Mouse (Mus musculus): Measurements from ENCODE around the gene Pgs1. TPM values are rescaled to one million over a fixed set of nuclear protein-coding genes. Genes with fewer than 3 reads are reported as not detected.

Pgs1 gene
- total RNA-seq, 1 experiment from 2014 or later, result 32.9 TPM

GRCm38 (mm10) chr11:117975211-117975967 is 10.7 kb upstream of the Pgs1 start:
- peak; percentile 24 for DNase-seq

DNA sequence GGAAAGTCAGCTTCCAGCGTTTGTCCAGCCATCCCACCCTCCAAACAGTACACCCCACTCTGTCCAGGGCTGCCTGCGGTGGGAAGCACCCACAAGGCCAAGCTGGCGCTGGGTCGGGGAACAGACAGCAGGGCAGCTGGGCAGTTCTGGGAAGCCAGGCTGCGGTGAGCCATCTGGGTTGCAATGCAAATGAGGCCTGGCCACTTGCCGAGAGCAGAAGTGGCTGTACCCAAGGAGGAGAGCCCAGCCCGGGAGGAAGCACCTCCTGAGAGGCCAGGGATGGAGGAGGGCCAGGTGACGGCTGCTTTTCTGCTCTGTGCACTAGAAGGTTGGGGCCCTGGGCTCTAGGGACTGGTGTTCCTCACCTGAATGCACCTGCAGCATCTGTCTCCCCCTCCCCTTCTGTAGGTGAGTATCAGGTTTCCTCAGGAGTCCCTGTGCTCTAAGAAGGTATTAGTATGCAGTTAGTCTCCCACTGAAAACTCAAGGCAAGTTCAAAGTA is 10.0 kb upstream of the Pgs1 start:
- peak; percentile 70 for DNase-seq

GRCm38 (mm10) chr11:117977694-117978360 is 8.3 kb upstream of the Pgs1 start:
- no peak for DNase-seq

DNA sequence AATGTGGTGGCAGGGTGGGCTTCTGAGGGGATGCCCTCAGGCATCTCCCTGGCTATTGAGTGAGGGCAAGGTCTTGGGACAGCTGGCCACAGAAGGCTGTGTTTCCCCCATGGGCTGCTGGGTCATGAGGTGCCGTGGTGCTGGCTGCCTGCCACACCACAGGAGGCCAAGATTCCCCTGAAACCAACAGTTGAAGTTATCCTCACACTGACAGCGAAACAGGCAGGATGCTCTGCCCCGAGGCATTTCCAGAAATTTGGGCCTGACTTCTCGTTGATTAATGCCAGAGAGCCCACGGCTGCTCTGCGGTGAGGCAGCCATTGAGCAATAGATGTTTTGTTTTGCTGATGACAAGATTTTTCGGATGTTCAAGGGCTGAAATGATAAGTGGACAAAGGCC is 6.7 kb upstream of the Pgs1 start:
- DNase-seq, result no peak

DNA sequence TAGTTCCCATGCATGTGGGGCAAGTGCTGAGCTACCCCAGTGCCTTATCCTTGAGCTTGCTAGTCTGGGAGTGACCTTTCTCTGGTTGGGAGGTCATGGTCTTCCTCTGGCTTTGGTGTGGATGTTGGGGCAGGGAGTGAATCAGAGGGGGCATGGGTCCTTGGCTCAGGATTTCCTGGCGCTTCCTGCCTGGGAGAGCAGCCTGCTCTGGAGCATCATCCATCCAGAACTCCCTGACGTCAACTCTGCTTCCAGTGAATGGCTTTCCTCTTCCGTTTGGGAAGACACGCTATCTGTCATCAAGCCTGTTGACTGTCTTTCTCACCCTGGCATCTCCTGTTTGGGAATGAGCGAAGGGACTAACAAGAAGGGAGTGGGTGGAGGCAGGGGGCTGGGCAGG is 3.7 kb upstream of the Pgs1 start:
- DNase-seq, result peak; percentile 61

GRCm38 (mm10) chr11:117983770-117984169 is 2.3 kb upstream of the Pgs1 start:
- no peak for DNase-seq

DNA sequence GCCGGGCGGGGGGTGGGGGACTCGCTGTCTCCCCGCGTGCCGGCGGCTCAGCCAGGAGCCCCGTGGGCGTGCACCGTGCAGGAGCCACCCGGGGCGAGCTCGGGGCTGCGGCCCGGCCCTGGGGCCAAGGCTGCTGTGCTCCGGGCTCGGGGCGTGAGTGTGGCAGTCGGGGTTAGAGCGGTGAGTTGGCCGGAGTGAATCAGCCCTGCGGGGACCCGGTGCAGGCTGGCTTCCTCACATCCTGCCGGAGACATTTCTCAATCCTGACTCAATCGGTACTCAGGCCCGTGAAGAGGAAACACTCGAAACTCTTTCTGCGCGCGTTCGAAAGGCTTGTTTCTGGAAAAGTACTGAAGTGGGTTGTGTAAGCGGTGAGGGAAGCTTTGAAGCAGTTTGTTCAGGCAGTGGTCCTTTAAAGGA is 950 bp downstream of the Pgs1 start:
- DNase-seq, result peak; percentile 75

GRCm38 (mm10) chr11:117987968-117988367 is 1.9 kb downstream of the Pgs1 start:
- no peak for DNase-seq

DNA sequence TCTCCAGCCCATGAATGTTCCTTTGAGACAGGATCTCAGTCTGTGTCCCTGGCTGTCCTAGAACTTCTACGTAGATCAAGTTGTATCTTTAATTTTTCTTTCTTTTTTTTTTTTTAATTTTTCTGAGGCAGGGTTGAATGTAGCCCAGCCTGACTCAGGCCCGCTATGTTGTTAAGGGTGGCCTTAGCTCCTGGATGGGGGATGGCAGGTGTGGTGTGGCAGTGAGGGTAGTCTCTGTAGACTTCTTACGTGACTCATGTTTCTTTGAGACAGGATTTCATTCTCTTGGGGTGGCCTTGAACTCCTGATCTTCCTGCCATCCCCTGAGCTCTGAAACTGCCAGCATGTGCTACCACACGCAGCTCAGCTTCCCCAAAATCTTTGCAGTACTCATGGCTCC is 3.1 kb downstream of the Pgs1 start:
- DNase-seq, result no peak

- DNase-seq, result peak; percentile 62
Measured at GRCm38 (mm10) chr11:117989926-117990325, 3.8 kb downstream of the Pgs1 start.

DNA sequence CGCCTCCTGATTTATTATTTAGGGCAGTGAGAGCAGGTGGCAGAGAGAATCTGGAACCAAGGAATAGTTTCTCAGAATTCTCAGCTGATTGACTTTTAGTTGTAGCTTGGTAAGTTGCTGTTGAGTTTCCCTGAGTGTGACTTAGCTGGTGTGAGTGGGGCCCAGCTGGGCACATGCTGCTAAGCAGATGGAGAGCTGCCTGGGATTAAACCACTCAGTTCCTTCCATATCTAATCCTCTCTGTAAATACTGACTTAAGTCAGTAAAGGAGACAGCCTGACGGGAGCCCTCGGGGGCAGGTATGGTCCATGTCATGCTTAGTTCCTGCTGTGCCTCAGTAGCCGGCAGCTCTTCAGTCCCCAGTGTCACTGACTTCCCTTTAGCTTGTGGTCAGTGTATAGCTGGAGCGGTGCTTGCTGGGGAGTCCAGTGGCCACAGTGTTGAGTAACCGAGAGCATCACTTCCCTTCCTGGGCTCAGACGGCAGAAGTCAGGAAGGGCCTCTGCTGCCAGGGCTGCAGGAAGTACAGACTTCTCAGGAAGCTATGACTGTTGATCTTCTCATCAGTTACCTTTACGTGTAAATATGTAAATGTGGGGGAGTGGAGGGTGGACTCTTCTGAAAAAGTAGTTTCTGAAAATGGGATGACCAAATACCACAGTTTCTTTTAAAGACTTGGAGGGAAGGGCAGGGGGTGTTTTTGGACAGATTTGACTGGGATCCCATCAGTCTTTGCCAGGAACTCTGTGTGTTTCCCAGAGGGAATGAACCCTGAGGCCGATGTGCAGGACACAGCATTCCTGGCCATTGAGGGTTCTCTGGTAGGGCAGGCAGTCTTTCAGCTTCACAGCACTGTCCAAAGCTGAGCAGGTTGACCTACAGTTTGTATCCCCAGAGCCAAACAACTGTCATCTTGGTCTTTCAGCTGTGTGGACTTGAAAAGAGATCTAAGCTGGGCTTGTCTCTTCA is 5.7 kb downstream of the Pgs1 start:
- no peak for DNase-seq

GRCm38 (mm10) chr11:117993190-117994175 is 7.4 kb downstream of the Pgs1 start:
- no peak for DNase-seq

DNA sequence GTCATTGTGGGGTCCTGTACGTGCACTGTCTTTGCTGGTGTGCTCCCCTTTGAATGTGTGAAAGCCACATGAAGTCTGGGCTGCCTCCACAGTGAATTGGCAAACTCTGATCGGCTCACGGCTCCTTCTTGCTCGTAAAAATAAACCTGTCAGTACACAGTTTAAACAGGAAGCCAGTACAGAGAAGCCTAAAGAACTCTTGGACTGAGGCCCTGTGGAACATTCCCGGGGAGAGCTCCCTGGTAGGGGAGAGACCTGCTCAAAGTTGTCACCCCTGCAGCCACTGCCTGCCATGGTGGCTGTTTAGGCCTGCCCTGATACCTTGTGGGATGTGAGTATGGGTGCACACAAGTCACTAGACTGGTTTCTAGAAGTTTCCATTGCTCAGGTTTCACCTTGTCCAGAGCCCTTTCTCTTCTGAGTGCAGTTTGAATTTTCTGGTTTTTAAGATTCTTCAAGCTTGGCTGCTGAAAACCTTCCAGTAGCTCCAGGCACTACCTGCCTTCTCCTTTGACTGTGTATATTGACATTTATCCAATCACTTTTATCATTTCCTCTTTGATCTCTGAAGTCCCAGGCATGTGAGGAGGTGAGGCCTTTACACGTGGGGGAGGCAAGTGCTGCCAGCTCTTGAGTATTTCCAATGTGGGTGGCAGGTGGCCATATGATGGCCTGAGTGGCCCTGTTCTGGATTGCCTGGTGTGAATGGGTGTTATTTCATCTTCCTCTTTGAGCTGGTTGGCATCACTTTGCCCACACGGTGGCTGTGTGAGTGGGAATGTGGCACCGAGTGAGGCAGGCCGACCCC is 8.4 kb downstream of the Pgs1 start:
- DNase-seq, result no peak

- DNase-seq, result peak; percentile 47
Measured at GRCm38 (mm10) chr11:117995255-117995654, 9.2 kb downstream of the Pgs1 start.

DNA sequence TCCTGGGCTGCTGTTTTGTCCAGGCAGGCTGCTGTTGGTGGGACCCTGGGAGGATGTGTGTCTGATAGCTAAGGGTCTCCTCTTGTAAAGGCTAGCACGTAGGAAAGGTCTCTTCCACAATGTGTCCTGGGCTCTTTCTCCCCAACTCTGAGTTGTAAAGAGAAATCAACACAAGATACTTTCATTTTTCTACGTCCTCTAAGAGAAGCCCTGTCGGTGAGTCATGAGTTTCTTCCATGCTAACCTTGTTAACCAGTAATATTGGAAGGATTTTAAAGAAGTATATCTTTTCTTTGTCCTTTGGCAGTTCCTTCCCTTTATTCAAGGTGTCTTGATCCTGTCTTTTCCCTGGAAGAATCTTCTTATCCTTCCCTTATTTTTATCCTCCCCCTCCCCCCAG is 9.6 kb downstream of the Pgs1 start:
- DNase-seq, result no peak

DNA sequence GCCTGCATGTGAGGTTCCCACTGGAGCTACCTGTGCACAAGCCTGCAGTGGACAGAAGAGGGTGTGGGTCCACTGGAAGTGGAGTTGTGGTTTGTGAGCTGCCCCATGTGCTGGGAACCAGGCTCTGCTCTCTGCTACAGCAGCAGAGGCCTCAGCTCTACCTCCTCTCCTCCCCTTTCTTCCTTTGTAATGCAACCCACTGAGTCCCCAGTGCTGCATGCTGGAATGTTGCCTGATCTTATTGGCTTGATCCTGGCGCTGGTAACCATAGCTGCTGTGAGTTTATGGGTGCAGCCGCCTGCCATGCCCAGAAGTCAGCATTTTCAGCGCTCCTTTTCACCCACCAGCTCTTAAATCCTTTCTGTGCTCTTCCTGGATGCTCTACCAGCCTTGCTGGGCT is 10.0 kb downstream of the Pgs1 start:
- DNase-seq, result no peak

- DNase-seq, result no peak
Measured at GRCm38 (mm10) chr11:117997085-117997484, 11.0 kb downstream of the Pgs1 start.

DNA sequence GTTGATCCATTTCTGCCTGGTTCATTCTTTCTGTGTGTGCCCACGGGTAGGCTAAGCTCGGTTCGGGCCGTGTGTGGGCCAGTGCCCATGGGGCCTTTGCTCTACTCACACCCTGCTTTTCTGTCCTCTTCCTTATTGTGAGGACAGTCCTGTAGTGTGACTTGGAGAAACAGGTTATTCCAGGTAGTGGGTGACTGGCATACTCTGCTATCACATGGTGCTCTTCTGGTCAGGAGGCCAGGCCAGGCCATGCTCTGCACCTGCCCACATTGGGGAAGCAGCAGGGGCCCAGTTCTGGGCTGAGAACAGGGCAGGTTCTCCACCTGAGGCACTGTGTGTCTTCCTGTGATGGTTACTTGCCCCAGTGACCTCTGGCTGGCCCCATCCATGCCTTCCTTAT is 12.3 kb downstream of the Pgs1 start:
- no peak for DNase-seq

- no peak for DNase-seq
Measured at GRCm38 (mm10) chr11:117999260-117999934, 13.3 kb downstream of the Pgs1 start.

GRCm38 (mm10) chr11:118000083-118000482 is 14.0 kb downstream of the Pgs1 start:
- DNase-seq, result no peak
